Mouse (Mus musculus) megakaryocyte progenitor cell, adult 5-6 weeks (primary cell): ENCODE data around the gene 9130213A22Rik. TPM values are rescaled to one million over a fixed set of nuclear protein-coding genes. Genes with fewer than 3 reads are reported as not detected.
A peak's percentile ranks its signal among the peaks of the same experiment; 100 is the strongest.

Experiments used
- ATAC-seq: replicated peaks from 2 replicates; pipeline ENCODE4 v1.8.0; 2016; ENCODE audit warnings: mild to moderate bottlenecking, moderate TSS enrichment, inconsistent platforms; ENCODE audit not compliant: poor library complexity
- total RNA-seq, 2 experiments: library from RNA; stranded (forward) in 1 of 2; stranded (reverse) in 1 of 2; fragments of 157-497, 149-512 nt in 1 of 2; fragments of 200-1000 nt in 1 of 2; gene quantifications; 2 replicates each; pipeline versions ENCODE4 v1.2.3 to v1.2.4; 2015 to 2017

9130213A22Rik gene
- total RNA-seq, 2 experiments from 2014 or later = not detected

DNA sequence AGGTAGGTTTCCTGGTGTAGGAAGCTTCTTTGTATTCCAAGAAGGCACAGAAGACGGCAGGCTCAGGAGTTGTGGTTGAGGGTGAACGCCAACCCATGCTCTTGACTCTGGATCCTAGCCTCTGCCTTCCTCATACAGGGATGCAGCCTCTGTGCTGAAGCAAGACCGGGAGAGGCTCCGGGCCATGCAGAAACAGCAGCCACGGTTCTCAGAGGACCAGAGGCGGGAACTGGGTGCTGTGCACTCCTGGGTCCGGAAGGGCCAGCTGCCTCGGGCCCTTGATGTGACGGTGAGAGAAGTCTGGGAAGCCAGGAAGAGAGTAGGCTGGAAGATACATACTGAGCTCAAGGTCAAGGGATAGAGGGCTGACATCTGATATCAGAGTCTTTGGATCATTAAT is 14.2 kb downstream of the 9130213A22Rik start:
- no peak for ATAC-seq

DNA sequence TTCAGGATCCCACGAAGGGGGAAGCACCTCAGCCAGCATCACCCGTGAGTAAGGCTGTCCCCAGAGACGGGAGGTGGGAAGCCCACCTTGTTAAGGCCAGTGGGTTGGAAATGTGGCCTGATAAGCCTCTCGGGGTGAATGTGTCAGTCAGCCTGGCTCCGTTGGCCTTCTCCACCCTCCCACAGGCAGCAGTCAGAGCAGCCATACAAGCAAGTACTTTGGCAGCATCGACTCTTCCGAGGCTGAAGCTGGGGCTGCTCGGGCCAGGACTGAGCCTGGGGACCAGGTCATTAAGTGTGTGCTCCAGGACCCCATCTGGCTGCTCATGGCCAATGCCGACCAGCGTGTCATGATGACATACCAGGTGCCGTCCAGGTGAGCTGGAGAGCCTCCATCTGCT is 14.7 kb downstream of the 9130213A22Rik start:
- no peak for ATAC-seq

DNA sequence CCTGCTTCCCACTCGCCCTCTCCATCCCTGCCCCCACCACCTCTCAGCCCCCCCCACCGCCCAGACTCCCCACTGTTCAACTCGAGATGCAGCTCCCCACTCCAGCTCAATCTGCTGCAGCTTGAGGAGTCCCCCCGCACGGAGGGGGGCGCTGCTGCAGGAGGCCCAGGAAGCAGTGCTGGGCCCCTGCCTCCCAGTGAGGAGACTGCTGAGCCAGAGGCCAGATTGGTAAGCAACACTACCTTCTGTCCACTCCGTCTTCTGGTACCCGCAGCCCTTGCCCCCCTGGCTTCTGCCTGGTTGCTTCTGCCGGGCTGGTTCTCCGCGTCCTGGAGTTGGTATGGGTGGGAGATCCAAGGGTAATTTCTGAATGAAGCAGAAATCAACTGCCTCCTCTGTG is 15.5 kb downstream of the 9130213A22Rik start:
- no peak for ATAC-seq

DNA sequence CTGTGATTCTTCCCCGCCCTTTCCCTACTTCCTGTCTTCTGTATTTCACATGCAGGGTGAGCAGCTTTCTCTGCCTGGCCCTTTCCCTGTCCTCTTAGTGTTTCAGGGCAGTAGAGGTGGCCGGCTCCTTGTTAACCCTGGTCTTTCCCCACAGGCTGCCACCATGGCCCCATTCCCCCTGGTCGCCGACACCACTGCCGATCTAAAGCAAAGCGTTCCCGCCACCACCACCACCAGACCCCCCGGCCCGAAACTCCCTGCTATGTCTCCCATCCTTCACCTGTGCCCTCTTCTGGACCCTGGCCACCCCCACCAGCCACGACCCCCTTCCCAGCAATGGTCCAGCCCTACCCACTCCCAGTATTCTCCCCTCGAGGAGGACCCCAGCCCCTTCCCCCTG is 16.1 kb downstream of the 9130213A22Rik start:
- no peak for ATAC-seq

DNA sequence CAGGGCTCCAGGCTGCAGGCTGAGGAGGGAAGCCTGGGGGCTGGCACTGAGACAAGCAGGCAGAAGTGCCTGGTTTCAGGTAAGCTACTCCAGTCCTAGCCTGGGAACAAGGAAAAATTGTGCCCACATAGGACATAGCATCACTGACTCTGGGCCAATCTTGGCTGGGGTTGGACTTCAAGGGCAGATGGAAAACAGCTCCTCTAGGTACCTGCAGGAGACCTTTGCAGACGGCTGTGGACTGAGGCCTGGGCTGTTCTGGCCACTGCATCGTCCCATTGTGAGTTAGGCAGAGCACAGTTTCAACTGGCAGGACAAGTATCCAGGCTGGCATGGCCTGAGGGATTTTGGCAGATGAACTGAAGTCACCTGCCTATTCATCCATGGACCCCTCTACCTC is 16.6 kb downstream of the 9130213A22Rik start:
- ATAC-seq = no peak

DNA sequence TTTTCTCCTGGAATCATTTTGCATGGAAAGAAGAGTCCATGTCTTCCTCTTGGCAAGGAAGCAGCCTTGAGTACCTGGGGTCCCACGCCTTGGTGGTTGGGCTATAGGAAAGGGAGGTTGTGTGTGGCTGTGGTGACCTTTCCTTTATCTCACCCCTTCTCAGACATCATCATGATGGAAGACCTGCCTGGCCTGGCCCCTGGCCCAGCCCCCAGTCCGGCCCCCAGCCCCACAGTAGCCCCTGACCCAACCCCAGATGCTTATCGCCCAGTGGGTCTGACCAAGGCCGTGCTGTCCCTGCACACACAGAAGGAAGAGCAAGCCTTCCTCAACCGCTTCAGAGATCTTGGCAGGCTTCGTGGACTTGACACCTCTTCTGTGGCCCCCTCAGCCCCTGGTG is 17.2 kb downstream of the 9130213A22Rik start:
- ATAC-seq = no peak

DNA sequence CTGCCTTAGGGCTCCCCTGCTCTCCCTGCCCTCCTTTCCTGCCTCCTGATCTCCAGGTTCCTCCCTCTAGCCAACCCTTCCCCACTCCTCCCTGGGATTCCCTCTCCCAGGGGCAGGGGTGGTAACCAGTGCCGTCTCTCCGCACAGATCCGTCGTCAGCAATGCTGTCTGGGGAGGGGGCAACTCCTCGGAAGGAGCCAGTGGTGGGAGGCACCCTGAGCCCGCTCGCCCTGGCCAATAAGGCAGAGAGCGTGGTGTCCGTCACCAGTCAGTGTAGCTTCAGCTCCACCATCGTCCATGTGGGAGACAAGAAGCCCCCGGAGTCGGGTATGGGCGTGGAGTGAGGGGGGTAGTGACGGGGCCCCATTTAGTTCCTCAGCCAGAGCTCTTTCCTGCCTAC is 17.9 kb downstream of the 9130213A22Rik start:
- no peak for ATAC-seq

DNA sequence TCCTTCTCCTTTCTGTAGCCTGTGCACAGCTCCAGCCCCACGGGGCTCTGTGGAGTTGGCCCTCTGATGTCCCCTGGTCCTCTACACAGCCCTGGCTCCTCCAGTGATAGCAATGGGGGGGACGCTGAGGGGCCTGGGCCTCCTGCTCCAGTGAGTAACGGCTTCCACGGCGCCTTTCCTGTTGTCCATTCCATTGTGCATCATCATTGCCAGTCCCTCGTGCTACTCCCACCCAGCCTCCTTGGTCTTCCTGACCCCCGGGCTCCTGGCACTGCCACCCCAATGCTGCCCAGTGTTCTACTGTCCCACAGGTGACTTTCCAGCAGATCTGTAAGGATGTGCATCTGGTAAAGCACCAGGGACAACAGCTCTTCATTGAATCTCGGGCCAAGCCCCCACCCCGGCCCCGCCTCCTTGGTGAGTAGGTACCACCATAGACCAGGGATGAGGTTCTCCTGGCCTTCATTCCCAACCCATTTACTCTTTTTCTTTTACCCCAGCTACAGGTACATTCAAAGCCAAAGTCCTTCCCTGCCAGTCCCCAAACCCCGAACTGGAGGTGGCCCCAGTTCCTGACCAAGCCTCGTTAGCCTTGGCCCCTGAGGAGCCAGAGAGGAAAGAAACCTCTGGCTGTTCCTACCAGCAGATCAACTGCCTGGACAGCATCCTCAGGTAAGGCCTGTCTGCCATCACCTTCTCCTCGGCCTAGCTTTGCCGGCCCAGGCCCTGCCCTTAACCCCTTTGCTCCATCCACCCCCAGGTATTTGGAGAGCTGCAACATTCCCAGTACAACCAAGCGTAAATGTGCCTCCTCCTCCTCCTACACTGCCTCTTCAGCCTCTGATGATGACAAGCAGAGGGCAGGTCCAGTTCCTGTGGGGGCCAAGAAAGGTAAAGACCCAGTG is 18.6 kb downstream of the 9130213A22Rik start:
- no peak for ATAC-seq

DNA sequence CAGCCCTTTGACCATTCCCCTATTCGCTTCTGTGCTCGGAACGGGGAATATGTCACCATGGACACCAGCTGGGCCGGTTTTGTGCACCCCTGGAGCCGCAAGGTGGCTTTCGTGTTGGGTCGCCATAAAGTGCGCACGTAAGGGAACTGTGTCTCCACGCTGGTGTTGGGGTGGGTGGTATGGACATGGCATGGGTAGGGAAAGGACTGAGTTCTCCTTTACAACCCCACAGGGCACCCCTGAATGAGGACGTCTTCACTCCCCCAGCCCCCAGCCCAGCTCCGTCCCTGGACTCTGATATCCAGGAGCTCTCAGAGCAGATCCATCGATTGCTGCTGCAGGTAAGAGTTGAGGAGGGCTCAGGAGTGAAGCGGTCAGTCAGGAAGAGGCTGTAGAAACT is 19.3 kb downstream of the 9130213A22Rik start:
- ATAC-seq = no peak

DNA sequence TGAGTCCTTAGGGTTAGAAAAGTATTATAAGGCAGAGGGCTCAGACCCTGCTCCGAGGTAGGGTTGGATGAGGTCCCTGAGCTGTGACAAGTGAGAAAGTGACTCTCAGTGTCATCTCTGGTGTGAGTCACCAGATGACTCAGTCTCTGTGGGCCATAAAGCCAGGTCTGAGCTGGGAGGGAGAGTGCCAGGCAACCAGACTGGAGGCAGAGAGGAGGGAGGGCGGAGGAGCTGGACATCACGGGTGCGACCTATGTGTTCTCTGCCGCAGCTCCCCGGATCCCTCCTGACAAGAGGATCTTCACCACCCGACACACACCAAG is 20.0 kb downstream of the 9130213A22Rik start:
- ATAC-seq = no peak

DNA sequence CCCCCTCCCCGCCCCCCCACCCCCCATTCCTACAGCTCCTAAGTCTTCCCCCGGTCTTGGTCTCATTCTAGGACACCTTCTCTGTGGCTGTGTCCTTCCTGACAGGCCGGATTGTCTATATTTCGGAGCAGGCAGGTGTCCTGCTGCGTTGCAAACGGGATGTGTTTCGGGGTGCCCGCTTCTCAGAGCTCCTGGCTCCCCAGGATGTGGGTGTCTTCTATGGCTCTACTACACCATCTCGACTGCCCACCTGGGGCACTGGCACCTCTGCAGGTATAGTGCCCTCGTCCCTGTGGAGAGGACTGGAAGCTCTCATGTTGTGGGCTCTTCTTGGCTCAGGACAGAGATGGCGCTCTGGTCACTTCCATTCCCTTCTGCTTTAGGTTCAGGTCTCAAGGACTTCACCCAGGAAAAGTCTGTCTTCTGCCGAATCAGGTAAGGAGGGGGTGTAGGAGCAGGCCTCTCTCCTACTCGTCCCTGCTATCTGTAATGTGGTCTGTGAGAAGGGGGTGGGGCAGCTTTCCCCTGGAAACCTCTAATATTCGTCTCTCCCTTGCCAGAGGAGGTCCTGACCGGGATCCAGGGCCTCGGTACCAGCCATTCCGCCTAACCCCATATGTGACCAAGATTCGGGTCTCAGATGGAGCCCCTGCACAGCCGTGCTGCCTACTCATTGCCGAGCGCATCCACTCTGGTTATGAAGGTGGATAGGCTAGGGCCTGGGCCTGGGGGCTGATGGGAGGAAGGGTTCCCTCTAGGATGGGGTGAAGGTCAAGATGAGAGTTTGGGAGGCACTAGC is 20.6 kb downstream of the 9130213A22Rik start:
- no peak for ATAC-seq

DNA sequence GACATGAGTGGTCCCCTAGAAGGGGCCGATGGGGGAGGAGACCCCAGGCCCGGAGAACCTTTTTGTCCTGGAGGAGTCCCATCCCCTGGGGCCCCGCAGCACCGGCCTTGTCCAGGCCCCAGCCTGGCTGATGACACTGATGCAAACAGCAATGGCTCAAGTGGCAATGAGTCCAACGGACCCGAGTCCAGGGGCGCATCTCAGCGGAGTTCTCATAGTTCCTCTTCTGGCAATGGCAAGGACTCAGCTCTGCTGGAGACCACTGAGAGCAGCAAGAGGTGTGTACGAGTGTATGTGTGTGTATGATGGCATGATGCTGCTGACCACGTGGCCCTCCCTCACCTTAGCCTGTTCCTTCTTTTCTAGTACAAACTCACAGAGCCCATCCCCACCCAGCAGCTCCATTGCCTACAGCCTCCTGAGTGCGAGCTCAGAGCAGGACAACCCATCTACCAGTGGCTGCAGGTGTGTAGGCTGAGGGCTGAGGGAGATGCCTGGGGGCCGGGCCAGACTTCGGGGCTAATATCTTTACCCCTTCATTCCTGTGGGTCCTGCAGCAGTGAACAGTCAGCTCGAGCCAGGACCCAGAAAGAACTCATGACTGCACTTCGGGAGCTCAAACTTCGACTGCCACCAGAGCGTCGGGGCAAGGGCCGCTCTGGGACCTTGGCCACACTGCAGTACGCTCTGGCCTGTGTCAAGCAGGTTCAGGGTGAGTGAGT is 21.6 kb downstream of the 9130213A22Rik start:
- no peak for ATAC-seq

DNA sequence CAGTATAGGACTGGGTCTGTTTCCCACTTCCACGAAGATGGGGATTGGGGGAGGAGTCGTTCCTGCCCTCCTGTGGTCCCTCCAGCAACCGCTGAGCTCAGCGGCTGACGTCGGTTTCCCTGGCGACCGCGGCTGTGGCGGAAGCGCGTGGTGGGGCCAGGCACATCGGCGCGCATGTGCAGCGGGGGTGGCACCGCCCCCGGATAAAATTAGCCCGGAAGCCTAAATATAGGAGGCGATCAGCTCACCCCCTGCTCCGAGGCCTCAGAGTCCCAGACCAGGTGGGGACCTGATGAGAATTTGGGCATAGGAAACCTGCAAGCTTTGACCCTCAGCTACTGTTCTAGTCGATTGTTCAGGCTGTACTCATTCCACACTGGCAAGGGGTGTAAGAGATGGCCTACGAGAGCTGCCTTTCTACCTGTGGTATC is 22.5 kb downstream of the 9130213A22Rik start:
- ATAC-seq = peak; percentile 37

DNA sequence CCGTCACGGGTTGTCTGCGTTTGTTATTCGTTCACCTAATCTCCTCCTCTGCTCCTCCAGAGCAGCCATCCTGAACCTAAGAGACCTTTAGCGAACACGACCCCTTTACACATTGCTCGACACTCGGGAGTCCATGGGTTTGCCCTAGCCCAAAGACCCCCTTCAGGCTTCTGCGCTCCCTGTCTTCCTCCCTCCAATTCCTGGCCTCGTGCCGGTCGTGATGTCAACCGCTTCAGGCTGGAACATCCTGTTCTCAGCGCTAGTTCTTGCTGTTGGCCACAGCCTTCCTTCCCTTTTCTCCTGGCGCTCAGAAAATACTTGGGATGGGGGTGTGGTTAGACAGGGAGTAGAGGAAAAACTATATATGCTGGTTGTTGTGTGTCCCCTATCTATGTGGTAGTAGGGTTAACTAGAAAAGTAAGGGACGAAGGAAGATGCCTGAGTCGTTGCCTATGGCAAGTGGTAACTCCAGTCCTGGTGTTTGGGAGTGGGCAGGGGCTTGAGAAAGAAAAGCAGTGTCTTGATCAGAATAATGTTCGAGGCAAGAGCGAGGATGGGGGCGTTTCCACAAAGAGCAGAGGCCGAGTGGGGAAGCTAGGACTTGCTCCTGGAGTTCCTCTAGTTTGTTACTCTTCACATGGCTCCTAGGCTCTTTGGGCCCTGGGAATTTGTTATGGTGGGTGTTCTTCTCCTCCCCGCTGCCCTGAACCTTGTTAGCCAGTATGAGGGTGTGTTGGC is 23.0 kb downstream of the 9130213A22Rik start:
- no peak for ATAC-seq

DNA sequence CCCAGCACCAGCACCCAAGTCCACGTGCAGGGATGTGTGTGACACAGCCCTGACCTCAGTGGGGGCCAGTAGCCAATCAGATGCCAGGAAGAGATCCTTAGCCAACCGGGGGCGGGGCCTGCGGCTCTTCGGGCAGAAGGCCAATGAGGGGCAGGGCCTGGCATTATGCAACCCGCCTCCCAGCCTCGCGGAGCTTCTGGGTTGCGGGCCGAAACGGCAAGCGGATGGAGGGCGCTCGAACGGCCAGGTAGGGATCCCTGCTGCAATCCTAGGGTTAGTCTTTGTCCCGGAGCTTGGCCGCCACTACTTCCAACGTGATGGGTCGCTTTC is 23.7 kb downstream of the 9130213A22Rik start:
- peak; percentile 40 for ATAC-seq

DNA sequence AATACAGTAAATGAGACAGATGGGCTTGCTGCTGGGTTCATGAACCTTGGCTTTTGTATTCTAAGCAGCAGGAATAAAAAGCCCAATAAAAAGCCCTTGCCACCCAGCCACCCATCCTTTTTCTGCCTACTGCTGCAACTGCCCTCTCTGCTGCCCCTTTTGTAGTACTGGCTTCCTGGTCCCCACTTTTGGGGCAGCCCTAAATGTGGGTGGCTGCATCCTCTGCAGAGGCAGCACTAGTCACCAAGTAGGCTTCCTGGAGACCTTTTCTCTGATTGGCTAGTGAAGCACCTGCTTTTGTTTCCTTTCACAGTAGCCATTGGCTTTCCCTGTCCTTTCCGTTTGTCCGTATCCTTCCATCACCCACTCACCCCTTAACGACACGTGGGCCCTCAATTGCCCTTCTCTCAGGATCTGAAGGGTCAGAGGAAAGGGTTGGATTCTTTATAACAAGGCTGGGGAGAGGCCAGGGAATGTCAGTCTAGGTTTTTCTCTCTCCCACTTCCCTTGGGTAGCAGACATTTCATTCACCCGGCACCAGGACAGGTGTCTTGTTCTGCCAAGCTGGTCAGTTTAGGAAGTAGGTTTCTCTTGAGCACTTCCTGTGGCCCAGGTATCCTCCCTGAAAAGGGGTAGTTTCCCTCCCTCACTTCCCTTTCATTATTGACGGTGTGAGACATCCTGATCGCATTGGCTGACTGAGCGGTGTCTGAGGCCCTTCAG is 24.2 kb downstream of the 9130213A22Rik start:
- ATAC-seq = no peak

DNA sequence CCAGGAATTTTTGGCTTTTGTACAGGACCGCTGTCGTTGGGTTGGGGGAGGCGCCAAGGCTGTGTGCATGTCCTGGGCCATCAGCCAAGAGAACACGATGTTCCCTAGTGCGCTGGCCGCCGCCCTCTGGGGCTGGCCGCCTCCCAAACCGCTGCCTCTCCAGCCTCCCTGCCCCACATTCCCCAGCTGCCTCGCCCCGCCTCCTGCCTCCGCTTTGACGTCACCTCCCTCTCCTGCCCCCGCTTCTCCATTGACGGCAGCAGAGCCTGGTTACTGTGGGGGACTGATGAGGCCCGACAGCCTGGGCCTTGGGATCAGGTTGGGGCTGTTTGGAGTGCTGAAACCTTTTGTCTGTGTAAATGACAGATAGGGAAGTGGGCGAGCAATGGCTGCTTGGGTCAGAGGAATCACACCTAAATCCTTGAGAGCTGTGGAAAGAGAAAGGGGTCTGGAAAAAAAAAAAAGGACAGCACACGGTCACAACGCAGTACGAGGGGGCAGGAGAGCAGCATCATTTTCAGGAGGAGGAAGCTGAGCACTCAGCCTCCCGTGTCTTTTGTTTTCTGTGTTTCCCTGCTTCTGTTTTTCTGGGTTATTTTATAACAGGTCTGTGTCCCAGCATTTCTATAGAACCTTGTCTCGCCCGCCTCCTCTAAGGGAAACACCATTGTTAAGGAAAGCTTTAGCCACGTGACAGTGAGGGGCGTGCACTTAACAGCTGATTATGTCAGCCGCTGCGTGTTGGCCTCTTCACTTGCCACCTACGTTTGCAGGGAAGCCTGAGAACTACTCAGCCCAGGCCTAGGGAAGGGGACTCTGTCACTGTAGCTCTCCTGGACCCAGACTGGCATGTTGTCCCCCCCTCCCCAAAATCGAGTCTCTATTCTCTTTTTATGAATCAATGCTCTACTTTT is 25.1 kb downstream of the 9130213A22Rik start:
- ATAC-seq = peak; percentile 44

DNA sequence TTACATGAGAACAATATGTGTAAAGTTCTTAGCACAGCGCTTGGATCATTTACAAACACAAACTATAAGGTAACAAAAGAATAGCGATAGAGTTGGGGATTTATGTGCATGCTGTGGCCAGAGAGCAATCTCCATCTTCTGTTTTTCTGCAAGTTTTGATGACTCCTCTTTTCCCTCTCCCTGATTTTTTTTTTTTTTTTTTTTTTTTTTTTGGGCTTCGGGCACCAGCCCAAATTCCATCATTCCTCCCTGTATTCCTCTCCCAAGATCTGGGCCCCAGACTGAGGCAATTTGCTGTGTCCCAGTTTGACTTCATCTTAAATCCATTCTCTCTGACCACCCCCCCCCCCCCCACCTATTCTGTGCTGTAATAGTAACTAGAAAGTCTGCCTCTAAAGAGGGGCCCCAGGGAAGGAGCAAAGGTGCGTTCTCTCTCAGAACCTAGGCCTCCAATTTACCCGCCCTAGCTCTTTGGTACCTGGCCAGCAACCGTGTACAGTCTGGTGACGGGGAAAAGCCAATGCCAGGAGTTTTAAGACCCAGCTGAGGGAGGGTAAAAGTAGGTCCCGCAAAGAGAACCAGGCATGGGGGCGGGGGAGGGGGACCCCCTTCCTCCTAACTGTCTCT is 25.9 kb downstream of the 9130213A22Rik start:
- ATAC-seq = no peak
